Mouse (Mus musculus): ENCODE data around the gene Map3k1. TPM values are rescaled to one million over a fixed set of nuclear protein-coding genes. Genes with fewer than 3 reads are reported as not detected.

Map3k1 gene
- total and polyA plus RNA-seq, 3 experiments = 10.7 to 48.7 (median 13.4) TPM

GRCm38 (mm10) chr13:111850046-111850837, 41.4 kb upstream of the Map3k1 start:
- no peaks in the 10 kb centered on the region for H3K79me2 ChIP-seq (replicated peaks; ENCODE audit: control insufficient read depth, extremely low read depth, insufficient read depth, poor library complexity, severe bottlenecking)
- DNase-seq (ENCODE audit: extremely low read depth) = no peak
- dilution Hi-C loops (cut with MboI; ENCODE audit: extremely low pct_ligation_motif_present, extremely low pct_unique_long_range_greater_than_20kb, low sequenced_read_pairs) = no loop called here
- no peak overlapping the region for H3K4me2 ChIP-seq (ENCODE audit: insufficient read depth, low read depth, poor library complexity, severe bottlenecking)
- no peak overlapping the region for H3K4me3 ChIP-seq (replicated peaks in 1 of 3; ENCODE audit: low read depth in 2 of 3, low read length in 2 of 3, poor library complexity in 1 of 3)
- in situ Hi-C loops (cut with MboI; ENCODE audit: low pct_ligation_motif_present, low pct_unique_long_range_greater_than_20kb, low sequenced_read_pairs) = no loop called here
- H3K36me3 ChIP-seq (replicated peaks in 1 of 2; ENCODE audit: control insufficient read depth in 1 of 2, insufficient read depth in 1 of 2, low read length in 1 of 2) = no peaks in the 10 kb centered on the region
- H3K9ac ChIP-seq (ENCODE audit: insufficient read depth, low read depth) = no peak overlapping the region
- no peaks in the 10 kb centered on the region for H3K9me3 ChIP-seq (replicated peaks; ENCODE audit: low read length)
- peaks cover 6 to 12% of the 10 kb centered on the region in 2 experiments for H3K4me1 ChIP-seq (ENCODE audit: control insufficient read depth in 1 of 2, insufficient read depth in 2 of 2)
- TF ChIP-seq JUND (conservative IDR thresholded peaks at IDR 0.05; ENCODE audit: low read depth, low read length) = no peak
- no peak for TF ChIP-seq USF1 (IDR thresholded peaks at IDR 0.05; ENCODE audit: low read depth, low read length)
- no peak for TF ChIP-seq SIN3A (IDR thresholded peaks at IDR 0.05; ENCODE audit: low read length)
- TF ChIP-seq MAFK (IDR thresholded peaks at IDR 0.05; ENCODE audit: insufficient replicate concordance, low read length) = no peak
- TF ChIP-seq RCOR1 (conservative IDR thresholded peaks at IDR 0.05; ENCODE audit: low read depth, low read length) = no peak
- TF ChIP-seq MEF2A (IDR thresholded peaks at IDR 0.05; ENCODE audit: borderline replicate concordance, low read depth, low read length) = no peak
- no peak for TF ChIP-seq MXI1 (IDR thresholded peaks at IDR 0.05; ENCODE audit: low read depth, low read length)
- no peak for TF ChIP-seq HCFC1 (IDR thresholded peaks at IDR 0.05; ENCODE audit: low read depth, low read length)
- no peak for TF ChIP-seq MAX (IDR thresholded peaks at IDR 0.05; ENCODE audit: low read length)
- no peak for TF ChIP-seq IRF4 (IDR thresholded peaks at IDR 0.05; ENCODE audit: low read depth, low read length)
- TF ChIP-seq ZMIZ1 (IDR thresholded peaks at IDR 0.05; ENCODE audit: low read depth, low read length) = no peak
- no peak for TF ChIP-seq ETS1 (conservative IDR thresholded peaks at IDR 0.05; ENCODE audit: low read depth, low read length)
- no peak for TF ChIP-seq CHD1 (IDR thresholded peaks at IDR 0.05; ENCODE audit: low read depth, low read length)
- no peak for TF ChIP-seq E2F4 (IDR thresholded peaks at IDR 0.05; ENCODE audit: insufficient replicate concordance, low read depth, low read length)
- no peak for TF ChIP-seq BHLHE40 (IDR thresholded peaks at IDR 0.05; ENCODE audit: low read depth, low read length)
- no peaks in the 10 kb centered on the region for H3K27me3 ChIP-seq (replicated peaks)
- no peak overlapping the region for H3K27ac ChIP-seq (ENCODE audit: insufficient read depth, low read depth)

GRCm38 (mm10) chr13:111845471-111845870, 36.7 kb upstream of the Map3k1 start:
- TF ChIP-seq MAX (IDR thresholded peaks at IDR 0.05; ENCODE audit: low read length) (peak; percentile 80), USF1 (IDR thresholded peaks at IDR 0.05; ENCODE audit: low read depth, low read length) (peak; percentile 53), USF2 (conservative IDR thresholded peaks at IDR 0.05; ENCODE audit: low read depth, low read length) (peak; percentile 63), ZKSCAN1 (IDR thresholded peaks at IDR 0.05; ENCODE audit: borderline replicate concordance, low read depth, low read length) (no peak), BHLHE40 (IDR thresholded peaks at IDR 0.05; ENCODE audit: low read depth, low read length) (peak; percentile 65), ELF1 (IDR thresholded peaks at IDR 0.05; ENCODE audit: low read depth, low read length) (no peak)
- peak; percentile 38 for DNase-seq (ENCODE audit: extremely low read depth)
- peaks cover 6 to 28% of the 10 kb centered on the region in 2 experiments for H3K4me1 ChIP-seq (ENCODE audit: control insufficient read depth in 1 of 2, insufficient read depth in 2 of 2)

More at GRCm38 (mm10) chr13:111845471-111845870, 36.7 kb upstream of the Map3k1 start:
- in situ Hi-C loops (cut with MboI; ENCODE audit: low pct_ligation_motif_present, low pct_unique_long_range_greater_than_20kb, low sequenced_read_pairs) = no loop called here
- no peaks in the 10 kb centered on the region for H3K27me3 ChIP-seq (replicated peaks)
- H3K79me2 ChIP-seq (replicated peaks; ENCODE audit: control insufficient read depth, extremely low read depth, insufficient read depth, poor library complexity, severe bottlenecking) = no peaks in the 10 kb centered on the region
- no peaks in the 10 kb centered on the region for H3K9me3 ChIP-seq (replicated peaks; ENCODE audit: low read length)
- H3K4me3 ChIP-seq (replicated peaks in 1 of 3; ENCODE audit: low read depth in 2 of 3, low read length in 2 of 3, poor library complexity in 1 of 3) = no peak overlapping the region
- H3K27ac ChIP-seq (ENCODE audit: insufficient read depth, low read depth) = no peak overlapping the region
- no peaks in the 10 kb centered on the region for H3K36me3 ChIP-seq (replicated peaks in 1 of 2; ENCODE audit: control insufficient read depth in 1 of 2, insufficient read depth in 1 of 2, low read length in 1 of 2)
- dilution Hi-C loops (cut with MboI; ENCODE audit: extremely low pct_ligation_motif_present, extremely low pct_unique_long_range_greater_than_20kb, low sequenced_read_pairs) = no loop called here
- H3K9ac ChIP-seq (ENCODE audit: insufficient read depth, low read depth) = no peak overlapping the region
- no peak overlapping the region for H3K4me2 ChIP-seq (ENCODE audit: insufficient read depth, low read depth, poor library complexity, severe bottlenecking)
